In genomic region chr9:67353365-67353764, GRCm38 (mm10) we compare ENCODE assay signal across 20 mouse cellular contexts.
A peak's percentile ranks its signal among the peaks of the same experiment; 100 is the strongest.
DNase-seq lines count a peak whose midpoint lies in the region; ATAC-seq lines count a peak whose summit lies in the region.
"Had no signal": no experiment of that assay in that cellular context is flagged by ENCODE, and none has a peak within 500 bp of the region (broad histone marks: within the 10 kb centered on the region; RNA-seq: fewer than 3 reads in every experiment).

No protein-coding gene starts in this region.

- H3K27ac ChIP-seq in heart, embryonic 12.5 days (ENCODE audit: poor library complexity, severe bottlenecking), result no peak overlapping the region
- no peak overlapping the region for H3K27ac ChIP-seq in hindbrain, embryonic 14.5 days
- H3K27ac ChIP-seq: embryonic facial prominence, embryonic 15.5 days; forebrain, embryonic 10.5 days; kidney, embryonic 15.5 days; liver, embryonic 12.5 days had no signal

- no peak overlapping the region for H3K4me3 ChIP-seq in heart, embryonic 12.5 days
- H3K4me3 ChIP-seq in hindbrain, embryonic 14.5 days (replicated peaks; ENCODE audit: low read length), result no peak overlapping the region
- H3K4me3 ChIP-seq: embryonic facial prominence, embryonic 15.5 days; forebrain, embryonic 10.5 days; kidney, embryonic 15.5 days; liver, embryonic 12.5 days had no signal

- peak; percentile 93 for DNase-seq in heart, adult 11 months
- peak; percentile 44 for DNase-seq in layer of hippocampus, adult 9-11 months
- no peak for DNase-seq in layer of hippocampus, adult 18-20 months (ENCODE audit: low spot score in 2 of 2)
- peak; percentile 57 to 60 for DNase-seq in heart, postnatal 10 days
- peak; percentile 26 for DNase-seq in lung, postnatal 14 days
- DNase-seq in left cerebral cortex, postnatal 36 days (ENCODE audit: low spot score in 2 of 2), result no peak
- no peak for DNase-seq in hindbrain, embryonic 14.5 days (ENCODE audit: low spot score)
- DNase-seq: adrenal gland, adult 8-10 months; B cell, adult 2 months; cerebellum, adult 2 months; layer of hippocampus, postnatal 36 days; midbrain, embryonic 14.5 days; retina, postnatal 1 day; right cerebral cortex, postnatal 4 days; thymus, postnatal 36 days had no signal

- H3K27me3 ChIP-seq in heart, embryonic 12.5 days (replicated peaks), result no peaks in the 10 kb centered on the region
- no peaks in the 10 kb centered on the region for H3K27me3 ChIP-seq in hindbrain, embryonic 14.5 days (ENCODE audit: control insufficient read depth, insufficient read depth, low read length)
- H3K27me3 ChIP-seq: embryonic facial prominence, embryonic 15.5 days; kidney, embryonic 15.5 days; liver, embryonic 12.5 days had no signal

- no peak overlapping the region for H3K9ac ChIP-seq in heart, embryonic 12.5 days
- no peak overlapping the region for H3K9ac ChIP-seq in hindbrain, embryonic 14.5 days
- H3K9ac ChIP-seq: embryonic facial prominence, embryonic 15.5 days; kidney, embryonic 15.5 days; liver, embryonic 12.5 days had no signal

- ATAC-seq in heart, embryonic 12.5 days (ENCODE audit: insufficient number of reproducible peaks, low FRiP score), result no peak
- no peak for ATAC-seq in hindbrain, embryonic 14.5 days (ENCODE audit: low FRiP score)
- ATAC-seq: liver, embryonic 12.5 days had no signal

- 61% methylated on average over 7 of the region's 7 CpGs for WGBS in heart, embryonic 12.5 days
- WGBS in hindbrain, embryonic 14.5 days, result 82% methylated on average over 7 of the region's 7 CpGs

- no peak overlapping the region for H3K4me2 ChIP-seq in heart, embryonic 12.5 days
- H3K4me2 ChIP-seq in hindbrain, embryonic 14.5 days (replicated peaks), result no peak overlapping the region
- H3K4me2 ChIP-seq: embryonic facial prominence, embryonic 15.5 days; kidney, embryonic 15.5 days; liver, embryonic 12.5 days had no signal

- intact Hi-C loops in heart, postnatal 10 days (cut with DNase I), result no loop called here
- intact Hi-C loops in left cerebral cortex, postnatal 36 days (cut with DNase I), result no loop called here

- H3K36me3 ChIP-seq in heart, embryonic 12.5 days, result peaks cover 18% of the 10 kb centered on the region
- no peaks in the 10 kb centered on the region for H3K36me3 ChIP-seq in hindbrain, embryonic 14.5 days (replicated peaks; ENCODE audit: control insufficient read depth, insufficient read depth)
- H3K36me3 ChIP-seq: liver, embryonic 12.5 days had no signal

- no peaks in the 10 kb centered on the region for H3K4me1 ChIP-seq in heart, embryonic 12.5 days (replicated peaks)
- no peaks in the 10 kb centered on the region for H3K4me1 ChIP-seq in hindbrain, embryonic 14.5 days (replicated peaks; ENCODE audit: control insufficient read depth, insufficient read depth, low read length)
- H3K4me1 ChIP-seq: embryonic facial prominence, embryonic 15.5 days; forebrain, embryonic 10.5 days; kidney, embryonic 15.5 days; liver, embryonic 12.5 days had no signal

- H3K9me3 ChIP-seq in heart, embryonic 12.5 days (replicated peaks), result peaks cover 7% of the 10 kb centered on the region; the same call in 1 of the 2 replicates
- H3K9me3 ChIP-seq in hindbrain, embryonic 14.5 days (ENCODE audit: control insufficient read depth, low read length), result no peaks in the 10 kb centered on the region
- H3K9me3 ChIP-seq: embryonic facial prominence, embryonic 15.5 days; forebrain, embryonic 10.5 days; kidney, embryonic 15.5 days; liver, embryonic 12.5 days had no signal

Comparison
In these comparisons a context has a peak if more than half of its experiments do, and no peak if none do; other contexts are left out.
1. DNase-seq: peak in heart, adult 11 months (single experiment), layer of hippocampus, adult 9-11 months (single experiment), heart, postnatal 10 days (2 of 2) and lung, postnatal 14 days (single experiment); none in layer of hippocampus, adult 18-20 months (0 of 2), left cerebral cortex, postnatal 36 days (0 of 2) and hindbrain, embryonic 14.5 days (single experiment).